Mouse (Mus musculus) heart, postnatal 0 days (tissue): ENCODE measurements around the gene Hivep2.

Experiments
- CTCF ChIP-seq: IDR thresholded peaks from 2 replicates; pipeline ENCODE4 v1.5.1; 2016; ENCODE audit warnings: antibody characterized with exemption, control low read depth, low read depth
- EP300 ChIP-seq: IDR thresholded peaks from 2 replicates; pipeline ENCODE4 v1.6.1; 2016; ENCODE audit warnings: antibody characterized with exemption, low read depth

GRCm38 (mm10) chr10:13932147-13932546, 33.7 kb upstream of the Hivep2 start:
- TF ChIP-seq CTCF (no peak), EP300 (no peak)
